Mouse (Mus musculus) stomach, embryonic 15.5 days (tissue): Measurements from ENCODE around the gene Garnl3. TPM values are rescaled to one million over a fixed set of nuclear protein-coding genes. Genes with fewer than 3 reads are reported as not detected.
"Not testable (repeated sequence)": the region's sequence is repeated elsewhere in the genome, so short reads cannot be mapped to it uniquely, and the experiment has no call there.

Experiments
- ATAC-seq: fragments of 200-750 bp; cut with Nextera tagmentation; 2 replicates; pipeline ENCODE4 v1.8.0; 2017; ENCODE audit warnings: low read depth, moderate number of reproducible peaks, moderate TSS enrichment; ENCODE audit not compliant: insufficient read depth, low FRiP score
- H3K27ac ChIP-seq: fragments of 300-500 bp; sonication (generic); 2 replicates; pipeline ENCODE4 v1.5.1; 2015; ENCODE audit warnings: mild to moderate bottlenecking, inconsistent platforms
- H3K27me3 ChIP-seq: fragments of 300-500 bp; sonication (generic); replicated peaks from 2 replicates; pipeline ENCODE4 v1.6.1; 2015; ENCODE audit warnings: inconsistent platforms
- H3K36me3 ChIP-seq: fragments of 300-500 bp; sonication (generic); 2 replicates; pipeline ENCODE4 v1.6.1; 2015; ENCODE audit warnings: inconsistent platforms
- H3K4me1 ChIP-seq: fragments of 300-500 bp; sonication (generic); 2 replicates; pipeline ENCODE4 v1.6.1; 2015; ENCODE audit warnings: inconsistent platforms
- H3K4me2 ChIP-seq: fragments of 300-500 bp; sonication (generic); 2 replicates; pipeline ENCODE4 v1.6.1; 2015; ENCODE audit warnings: mild to moderate bottlenecking, inconsistent platforms
- H3K4me3 ChIP-seq: fragments of 300-500 bp; sonication (generic); replicated peaks from 2 replicates; pipeline ENCODE4 v1.5.1; 2015; ENCODE audit warnings: inconsistent platforms
- H3K9ac ChIP-seq: fragments of 300-500 bp; sonication (generic); 2 replicates; pipeline ENCODE4 v1.6.1; 2015; ENCODE audit warnings: inconsistent platforms
- H3K9me3 ChIP-seq: fragments of 300-500 bp; sonication (generic); 2 replicates; pipeline ENCODE4 v1.6.1; 2016; ENCODE audit warnings: inconsistent platforms
- WGBS: fragments of 180-500 bp; shearing (Covaris S2); methylation state at CpG from one replicate; pipeline ENCODE4 v1.1.7; 2015; 5-methylcytosine and 5-hydroxymethylcytosine counted together
- polyA plus RNA-seq: library from polyadenylated mRNA; unstranded; fragments of >200 nt; fragmentation: Nextera tagmentation; extraction: Ambion mirVana; gene quantifications from 2 replicates; pipeline ENCODE4 v1.2.1, GENCODE M21; 2015

The Garnl3 gene
- polyA plus RNA-seq, 1 experiment from 2014 or later, result 14.0 TPM

GRCm38 (mm10) chr2:33127271-33127670 lies 4.2 kb downstream of the Garnl3 start:
- H3K4me1 ChIP-seq, result peaks cover 16% of the 10 kb centered on the region
- H3K4me2 ChIP-seq, result no peak overlapping the region
- no peak overlapping the region for H3K4me3 ChIP-seq
- H3K27me3 ChIP-seq, result no peaks in the 10 kb centered on the region
- H3K27ac ChIP-seq, result no peak overlapping the region
- WGBS, result 73% methylated on average over 2 of the region's 2 CpGs
- no peaks in the 10 kb centered on the region for H3K36me3 ChIP-seq
- no peak for ATAC-seq
- H3K9me3 ChIP-seq, result no peaks in the 10 kb centered on the region
- H3K9ac ChIP-seq, result no peak overlapping the region

DNA sequence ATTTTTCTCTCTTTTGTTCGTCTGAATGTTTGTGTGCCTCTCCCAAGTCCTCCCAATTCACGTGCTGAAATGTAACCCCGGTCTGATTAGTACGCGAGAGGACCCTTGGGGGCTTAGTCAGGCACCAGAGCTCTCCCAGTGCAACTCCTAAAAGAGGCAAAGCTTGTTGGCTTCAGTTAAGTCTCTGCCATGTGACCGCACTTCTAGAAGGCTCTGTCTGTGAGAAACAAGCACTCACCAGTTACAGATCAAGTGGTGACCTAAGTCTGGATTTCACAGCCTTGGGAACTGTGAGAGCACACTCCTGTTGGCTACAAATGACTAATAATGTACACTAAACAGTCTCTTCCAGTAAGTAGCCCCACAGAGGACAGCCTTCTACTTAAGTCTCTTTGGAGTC lies 8.6 kb downstream of the Garnl3 start:
- ATAC-seq, result no peak
- H3K9ac ChIP-seq, result no peak overlapping the region
- 68% methylated on average over 6 of the region's 6 CpGs for WGBS

GRCm38 (mm10) chr2:33100536-33100935 lies 30.9 kb downstream of the Garnl3 start:
- Histone ChIP-seq H3K4me3 (no peak overlapping the region), H3K36me3 (no peaks in the 10 kb centered on the region), H3K4me1 (no peaks in the 10 kb centered on the region), H3K9me3 (no peaks in the 10 kb centered on the region), H3K9ac (no peak overlapping the region), H3K4me2 (no peak overlapping the region), H3K27ac (no peak overlapping the region), H3K27me3 (no peaks in the 10 kb centered on the region)
- 80% methylated on average over 8 of the region's 8 CpGs for WGBS
- ATAC-seq, result no peak

More for the DNA sequence above, 8.6 kb downstream of the Garnl3 start:
- no peaks in the 10 kb centered on the region for H3K9me3 ChIP-seq
- no peak overlapping the region for H3K27ac ChIP-seq
- H3K4me2 ChIP-seq, result no peak overlapping the region
- no peaks in the 10 kb centered on the region for H3K27me3 ChIP-seq
- no peaks in the 10 kb centered on the region for H3K36me3 ChIP-seq
- H3K4me1 ChIP-seq, result peaks cover 4% of the 10 kb centered on the region; the same call in 1 of the 2 replicates
- no peak overlapping the region for H3K4me3 ChIP-seq

GRCm38 (mm10) chr2:33097326-33097725 lies 34.1 kb downstream of the Garnl3 start:
- ATAC-seq, H3K4me3 ChIP-seq, H3K27me3 ChIP-seq, H3K9ac ChIP-seq, H3K27ac ChIP-seq, H3K9me3 ChIP-seq, H3K4me1 ChIP-seq, H3K4me2 ChIP-seq, H3K36me3 ChIP-seq: not testable (repeated sequence)
- WGBS, result 86% methylated on average over 12 of the region's 12 CpGs

- no peak overlapping the region for H3K4me3 ChIP-seq
- WGBS, result 61% methylated on average over 10 of the region's 10 CpGs
- no peaks in the 10 kb centered on the region for H3K27me3 ChIP-seq
- H3K27ac ChIP-seq, result no peak overlapping the region
- H3K9ac ChIP-seq, result no peak overlapping the region
- H3K36me3 ChIP-seq, result no peaks in the 10 kb centered on the region
- H3K4me1 ChIP-seq, result no peaks in the 10 kb centered on the region
- H3K9me3 ChIP-seq, result no peaks in the 10 kb centered on the region
- no peak overlapping the region for H3K4me2 ChIP-seq
- ATAC-seq, result no peak
Observed at GRCm38 (mm10) chr2:33095221-33095671, 36.2 kb downstream of the Garnl3 start.

GRCm38 (mm10) chr2:33090620-33091520 lies 40.6 kb downstream of the Garnl3 start:
- Histone ChIP-seq H3K27me3 (no peaks in the 10 kb centered on the region), H3K9me3 (no peaks in the 10 kb centered on the region), H3K36me3 (no peaks in the 10 kb centered on the region), H3K4me1 (no peaks in the 10 kb centered on the region), H3K4me2 (no peak overlapping the region), H3K4me3 (no peak overlapping the region), H3K9ac (no peak overlapping the region), H3K27ac (no peak overlapping the region)
- no peak for ATAC-seq
- 82% methylated on average over 8 of the region's 8 CpGs for WGBS

GRCm38 (mm10) chr2:33090033-33090400 lies 41.4 kb downstream of the Garnl3 start:
- H3K27me3 ChIP-seq, H3K4me2 ChIP-seq, H3K4me1 ChIP-seq, H3K27ac ChIP-seq, H3K9ac ChIP-seq, H3K36me3 ChIP-seq, H3K9me3 ChIP-seq, ATAC-seq, H3K4me3 ChIP-seq: not testable (repeated sequence)
- 59% methylated on average over 1 of the region's 1 CpGs for WGBS

DNA sequence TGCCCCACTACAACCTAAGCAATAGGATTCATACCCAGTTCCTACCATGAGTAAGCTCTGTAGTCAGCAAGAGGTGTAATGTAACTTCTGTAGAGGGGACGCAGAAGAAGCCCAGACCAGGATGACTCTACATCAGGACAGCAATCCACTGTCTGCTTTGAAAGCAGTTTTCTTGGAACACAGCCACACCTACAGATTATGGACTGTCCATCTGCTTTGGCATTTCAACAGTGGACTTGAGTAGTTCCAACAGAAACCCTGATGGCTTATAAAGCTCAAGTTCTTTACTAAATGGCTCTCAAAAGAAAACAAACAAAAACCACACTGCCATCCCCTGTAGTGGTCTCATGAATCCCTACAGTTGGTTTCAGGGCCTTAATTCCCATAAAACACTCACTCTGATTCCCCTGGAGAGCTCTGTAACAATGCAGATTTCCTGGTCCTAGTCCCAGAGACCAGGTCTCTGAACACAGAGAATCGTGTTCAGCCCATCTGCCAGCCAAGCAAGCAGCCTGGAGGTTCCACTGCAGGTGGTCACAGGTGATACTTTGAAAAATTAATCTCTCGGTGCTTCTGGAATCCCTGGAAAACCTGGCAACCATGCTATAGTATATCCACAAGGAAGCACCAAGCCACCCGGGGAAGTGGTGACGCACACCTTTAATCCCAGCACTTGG lies 42.0 kb downstream of the Garnl3 start:
- Histone ChIP-seq H3K4me3 (no peak overlapping the region), H3K4me2 (no peak overlapping the region), H3K9ac (no peak overlapping the region), H3K9me3 (no peaks in the 10 kb centered on the region), H3K27ac (no peak overlapping the region), H3K36me3 (no peaks in the 10 kb centered on the region), H3K27me3 (no peaks in the 10 kb centered on the region), H3K4me1 (no peaks in the 10 kb centered on the region)
- no peak for ATAC-seq
- 89% methylated on average over 5 of the region's 5 CpGs for WGBS

- no peak overlapping the region for H3K4me3 ChIP-seq
- H3K27me3 ChIP-seq, result no peaks in the 10 kb centered on the region
- H3K4me2 ChIP-seq, result no peak overlapping the region
- H3K4me1 ChIP-seq, result no peaks in the 10 kb centered on the region
- H3K9me3 ChIP-seq, result no peaks in the 10 kb centered on the region
- 75% methylated on average over 7 of the region's 7 CpGs for WGBS
- H3K9ac ChIP-seq, result no peak overlapping the region
- no peak for ATAC-seq
- no peaks in the 10 kb centered on the region for H3K36me3 ChIP-seq
- H3K27ac ChIP-seq, result no peak overlapping the region
Observed at GRCm38 (mm10) chr2:33086671-33087363, 44.6 kb downstream of the Garnl3 start.

- Histone ChIP-seq H3K27me3 (no peaks in the 10 kb centered on the region), H3K36me3 (no peaks in the 10 kb centered on the region), H3K9me3 (no peaks in the 10 kb centered on the region), H3K4me1 (no peaks in the 10 kb centered on the region), H3K27ac (no peak overlapping the region), H3K9ac (no peak overlapping the region), H3K4me2 (no peak overlapping the region), H3K4me3 (no peak overlapping the region)
- WGBS, result 71% methylated on average over 7 of the region's 7 CpGs
- no peak for ATAC-seq
Observed at GRCm38 (mm10) chr2:33086016-33086596, 45.3 kb downstream of the Garnl3 start.

- no peak overlapping the region for H3K27ac ChIP-seq
- WGBS, result 69% methylated on average over 3 of the region's 3 CpGs
- no peak overlapping the region for H3K4me2 ChIP-seq
- ATAC-seq, result no peak
- no peak overlapping the region for H3K4me3 ChIP-seq
- H3K9me3 ChIP-seq, result no peaks in the 10 kb centered on the region
- no peaks in the 10 kb centered on the region for H3K4me1 ChIP-seq
- H3K9ac ChIP-seq, result no peak overlapping the region
- no peaks in the 10 kb centered on the region for H3K27me3 ChIP-seq
- no peaks in the 10 kb centered on the region for H3K36me3 ChIP-seq
Observed at GRCm38 (mm10) chr2:33084221-33084620, 47.2 kb downstream of the Garnl3 start.
